Mouse (Mus musculus): Measurements from ENCODE around the gene Marc2. TPM values are rescaled to one million over a fixed set of nuclear protein-coding genes. Genes with fewer than 3 reads are reported as not detected.

Marc2 gene
- 495 TPM for polyA plus RNA-seq (2014; fragmentation: Illumina TruSeq; extraction: RNeasy Lipid Tissue Mini Kit (QIAGEN cat#74804); ENCODE audit: low replicate concordance)

GRCm38 (mm10) chr1:184846092-184846750 is at the start of gene Marc2:
TSS of gene Marc2 (minus strand) at chr1:184846451.

GRCm38 (mm10) chr1:184882281-184883268 is 36.3 kb upstream of the Marc2 start, which contains the start of gene C130074G19Rik:
TSS of gene C130074G19Rik (minus strand) at chr1:184883218.

GRCm38 (mm10) chr1:184810780-184811575 is 35.3 kb downstream of the Marc2 start, which contains the start of gene Marc1:
TSS of gene Marc1 (minus strand) at chr1:184811313.

Other genes starting within 250 kb of the Marc2 start
- not detected for gene Hlx, start 113.8 kb downstream of the Marc2 start, polyA plus RNA-seq (2014; fragmentation: Illumina TruSeq; extraction: RNeasy Lipid Tissue Mini Kit (QIAGEN cat#74804); ENCODE audit: low replicate concordance)
- 3.6 TPM for gene Marc1, start 35.1 kb downstream of the Marc2 start, polyA plus RNA-seq (2014; fragmentation: Illumina TruSeq; extraction: RNeasy Lipid Tissue Mini Kit (QIAGEN cat#74804); ENCODE audit: low replicate concordance)
- gene C130074G19Rik, start 36.8 kb upstream of the Marc2 start, polyA plus RNA-seq (2014; fragmentation: Illumina TruSeq; extraction: RNeasy Lipid Tissue Mini Kit (QIAGEN cat#74804); ENCODE audit: low replicate concordance): 32.7 TPM
- 4.3 TPM for gene Mark1, start 153.1 kb upstream of the Marc2 start, polyA plus RNA-seq (2014; fragmentation: Illumina TruSeq; extraction: RNeasy Lipid Tissue Mini Kit (QIAGEN cat#74804); ENCODE audit: low replicate concordance)

Measured in small intestine, adult 10 weeks (tissue).